Mouse (Mus musculus) gastrocnemius, postnatal 4 days (tissue): Measurements from ENCODE around the gene H1f0. TPM values are rescaled to one million over a fixed set of nuclear protein-coding genes. Genes with fewer than 3 reads are reported as not detected.

ENCODE experiments used
- DNase-seq, 2 experiments: peaks; one replicate each; pipeline ENCODE4 v3.0.0; 2021 to 2022; ENCODE audit warnings: low spot score in 2 of 2, mixed read lengths in 2 of 2
- long read RNA-seq, 2 experiments: library from polyadenylated mRNA; stranded (forward); transcript quantifications; one replicate each; pipeline ENCODE4 v2.0.0; 2021
- total RNA-seq, 2 experiments: library from RNA; stranded (reverse); gene quantifications; 2 replicates each; pipeline ENCODE4 v1.2.3; 2021

Gene H1f0
- total RNA-seq = 100 to 1,000 TPM; 212 to 246 TPM
- long read RNA-seq, experiment 1, transcript H1f0-201 (1 exons, 2,055 nt) = major isoform, 277 of 277 reads
- long read RNA-seq, experiment 1, partial matches to known transcripts = 0 of 277 reads
- long read RNA-seq, experiment 1, other reads (novel, unspliced or antisense) = 0 of 277 reads
- long read RNA-seq, experiment 2, transcript H1f0-201 (1 exons, 2,055 nt) = major isoform, 412 of 412 reads
- long read RNA-seq, experiment 2, partial matches to known transcripts = 0 of 412 reads
- long read RNA-seq, experiment 2, other reads (novel, unspliced or antisense) = 0 of 412 reads

DNA sequence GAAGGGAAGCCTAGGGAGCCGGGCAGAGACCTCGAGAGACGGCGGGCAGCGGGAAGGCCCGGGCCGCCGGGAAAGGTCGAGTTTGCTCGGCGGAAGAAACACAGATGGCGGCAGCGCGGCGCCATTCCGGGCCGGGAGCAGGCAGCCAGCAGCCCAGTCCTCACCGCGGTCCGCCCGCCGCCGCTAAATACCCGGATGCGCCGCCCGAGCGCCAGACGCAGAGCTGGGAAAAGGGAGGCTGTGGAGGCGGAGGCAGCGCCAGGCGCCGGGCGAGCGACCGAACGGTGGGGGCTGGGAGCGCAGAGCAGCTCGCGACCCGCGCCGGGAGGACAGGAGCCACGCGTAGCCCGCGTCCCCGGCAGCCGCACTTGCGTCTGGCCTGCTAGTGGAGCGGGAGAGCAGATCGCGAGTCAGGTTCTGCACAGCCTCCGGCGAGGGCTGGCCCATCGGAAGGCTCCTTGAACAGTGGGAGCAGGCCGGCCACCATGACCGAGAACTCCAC lies at the start of gene H1f0:
H1f0 (plus strand) TSS at position 214 of the 502 bp plus-strand sequence.
- peak; percentile 96 to 97 for DNase-seq

DNA sequence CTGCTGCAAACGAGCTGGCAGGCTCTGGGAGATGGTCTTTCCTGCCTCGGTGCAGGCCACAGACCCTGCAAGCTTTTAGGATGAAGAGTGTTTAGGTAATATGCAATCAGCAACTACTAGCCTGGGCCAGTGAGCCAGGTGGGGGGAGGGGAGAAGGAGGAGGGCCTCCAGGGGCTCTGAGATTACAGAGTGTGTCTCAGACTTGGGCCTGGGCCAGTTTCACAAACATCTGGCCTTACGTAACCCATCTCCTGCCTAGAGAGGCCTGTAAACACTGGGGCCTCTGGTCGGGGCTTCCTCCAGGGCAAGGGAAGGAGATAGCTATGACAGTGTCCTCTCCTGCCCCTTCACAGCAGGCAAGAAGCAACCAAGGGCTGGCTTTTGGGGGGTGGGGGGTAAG lies 49.4 kb upstream of the H1f0 start:
- peak; percentile 78 to 92 for DNase-seq

DNA sequence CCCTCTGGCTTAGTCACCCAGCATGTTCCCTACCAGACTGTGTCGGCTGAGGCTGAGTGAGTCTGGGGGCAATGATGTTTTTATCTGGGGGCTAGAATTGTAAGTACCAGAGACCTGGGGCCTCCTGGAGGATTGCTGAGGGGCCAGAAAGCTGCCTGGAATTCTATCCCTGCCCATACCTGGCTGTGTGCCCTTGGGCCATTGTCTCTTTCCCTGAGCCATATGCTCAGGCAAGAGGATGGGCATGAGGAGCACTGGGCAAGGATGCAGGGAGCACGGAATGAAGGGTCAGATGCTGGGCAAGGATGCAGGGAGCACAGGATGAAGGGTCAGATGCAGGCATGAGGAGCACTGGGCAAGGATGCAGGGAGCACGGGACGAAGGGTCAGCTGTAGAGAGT lies 48.2 kb upstream of the H1f0 start:
- DNase-seq = no peak

- peak; percentile 87 to 91 for DNase-seq
Observed at GRCm38 (mm10) chr15:78982658-78983435, 45.4 kb upstream of the H1f0 start.

GRCm38 (mm10) chr15:78983436-78984285 lies 44.6 kb upstream of the H1f0 start:
- peak in 1 of 2 experiments; percentile 75 for DNase-seq

GRCm38 (mm10) chr15:78984286-78984778 lies 43.9 kb upstream of the H1f0 start:
- no peak for DNase-seq

DNA sequence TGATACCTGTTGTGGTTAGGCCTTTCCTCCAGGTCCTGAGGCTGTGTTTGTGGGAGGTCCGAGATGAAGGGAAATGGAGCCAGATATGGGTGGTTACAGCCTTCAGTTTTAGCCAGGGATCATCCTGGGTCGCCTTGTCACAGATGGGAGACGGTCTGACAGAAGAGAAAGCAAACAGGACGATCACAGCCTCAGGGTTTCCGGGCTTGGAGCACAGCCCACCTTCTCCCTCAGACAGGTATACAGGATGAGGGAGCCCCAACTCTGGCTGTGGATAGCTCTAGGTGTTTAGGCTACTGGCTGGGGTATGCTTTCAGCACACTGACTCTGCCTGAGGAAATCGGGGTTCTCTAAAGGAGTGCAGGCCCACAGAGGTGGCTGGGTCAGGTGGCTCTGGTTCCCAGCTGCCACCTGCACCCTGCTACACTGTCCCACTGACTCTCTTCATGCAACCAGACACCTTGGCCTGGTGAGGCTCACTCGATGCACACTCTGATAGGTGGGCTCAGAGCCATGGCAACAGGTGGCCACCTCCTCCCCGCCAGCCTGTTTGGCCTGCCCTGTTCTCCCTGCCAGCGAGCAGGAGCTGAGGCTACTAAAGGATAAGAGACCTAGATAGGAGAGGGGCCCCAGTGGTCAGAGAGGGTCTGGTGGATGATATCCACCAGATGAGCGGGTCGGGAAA lies 41.6 kb upstream of the H1f0 start:
- DNase-seq = no peak

DNA sequence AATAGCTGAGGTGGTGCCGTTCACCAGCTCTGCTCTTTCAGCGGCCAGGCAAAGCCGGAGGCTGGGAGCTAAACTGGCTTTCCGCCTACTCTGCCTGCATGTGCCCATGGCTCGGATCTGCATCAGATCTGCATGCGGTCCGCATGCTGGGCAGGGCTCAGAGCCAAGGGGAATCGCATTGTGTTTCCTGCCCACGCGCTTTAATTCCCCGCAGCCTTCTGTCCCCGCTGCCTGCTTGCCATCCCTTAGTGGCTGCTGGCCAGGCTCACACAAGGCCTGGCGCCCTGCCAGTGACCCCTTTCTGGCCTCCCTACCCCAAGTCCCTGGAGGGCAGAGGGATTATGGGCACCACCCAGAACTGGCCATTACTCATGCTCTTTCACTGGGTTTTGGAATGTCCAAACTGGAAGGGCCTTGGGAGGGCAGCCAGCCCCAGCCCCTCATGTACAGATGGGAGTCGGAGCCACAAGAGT lies 39.7 kb upstream of the H1f0 start:
- DNase-seq = peak; percentile 59 to 65

DNA sequence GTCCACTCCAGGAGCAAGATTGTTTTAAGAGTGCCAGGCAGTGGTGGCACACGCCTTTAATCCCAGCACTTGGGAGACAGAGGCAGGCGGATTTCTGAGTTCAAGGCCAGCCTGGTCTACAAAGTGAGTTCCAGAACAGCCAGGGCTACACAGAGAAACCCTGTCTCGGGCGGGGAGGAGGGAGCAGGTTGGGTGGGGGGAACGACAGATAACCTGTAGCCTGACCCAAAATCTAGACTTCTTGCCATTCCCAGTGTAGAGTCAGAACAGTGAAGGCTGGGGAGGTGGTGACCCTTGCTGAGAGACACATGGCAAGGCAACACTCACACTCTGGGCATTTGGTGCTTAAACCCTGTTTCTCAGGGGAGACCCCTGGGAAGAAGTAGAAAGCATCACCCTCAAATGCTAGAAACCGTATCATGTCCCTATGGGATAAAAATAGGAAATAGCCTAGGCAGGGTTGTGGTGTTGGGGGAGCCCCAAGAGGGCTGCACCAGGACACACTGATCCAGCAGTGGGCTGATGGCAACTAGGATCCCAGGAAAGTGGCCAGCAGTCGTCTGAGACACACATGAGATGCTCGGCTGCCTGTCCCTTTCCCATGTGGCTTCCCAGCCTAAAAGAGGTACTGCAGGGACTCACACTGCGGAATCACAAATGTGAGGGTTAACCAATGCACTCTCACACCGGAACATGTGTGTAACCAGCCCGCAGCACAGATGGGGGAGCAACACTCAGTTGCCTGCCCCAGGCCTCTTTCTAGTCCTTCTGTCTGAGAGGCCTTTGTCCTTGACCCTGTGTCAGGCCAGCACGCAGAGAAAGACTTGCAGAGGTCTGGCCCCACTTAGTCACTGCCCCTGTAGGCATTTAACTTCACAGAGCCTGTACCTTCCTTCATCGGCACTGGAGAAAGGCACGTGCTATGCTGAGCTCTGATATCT lies 38.8 kb upstream of the H1f0 start:
- DNase-seq = no peak

DNA sequence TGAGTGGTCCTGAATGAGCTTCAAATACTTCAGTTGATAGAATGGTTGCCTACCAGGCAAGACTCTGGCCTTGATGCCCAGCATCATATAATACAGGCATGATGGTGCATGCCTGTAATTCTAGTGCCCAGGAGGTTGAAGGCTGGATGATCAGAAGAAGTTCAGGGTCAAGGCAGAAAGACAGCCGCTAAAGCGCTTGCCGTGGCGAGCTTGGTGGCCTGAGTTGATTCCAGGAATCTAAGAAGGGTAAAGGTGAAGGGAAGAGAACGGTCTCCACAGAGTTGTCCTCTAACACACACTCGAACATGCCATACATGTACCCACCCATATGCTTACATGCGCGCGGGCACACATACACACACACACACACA lies 38.2 kb upstream of the H1f0 start:
- no peak for DNase-seq

- no peak for DNase-seq
Observed at GRCm38 (mm10) chr15:78990970-78991525, 37.2 kb upstream of the H1f0 start.

DNA sequence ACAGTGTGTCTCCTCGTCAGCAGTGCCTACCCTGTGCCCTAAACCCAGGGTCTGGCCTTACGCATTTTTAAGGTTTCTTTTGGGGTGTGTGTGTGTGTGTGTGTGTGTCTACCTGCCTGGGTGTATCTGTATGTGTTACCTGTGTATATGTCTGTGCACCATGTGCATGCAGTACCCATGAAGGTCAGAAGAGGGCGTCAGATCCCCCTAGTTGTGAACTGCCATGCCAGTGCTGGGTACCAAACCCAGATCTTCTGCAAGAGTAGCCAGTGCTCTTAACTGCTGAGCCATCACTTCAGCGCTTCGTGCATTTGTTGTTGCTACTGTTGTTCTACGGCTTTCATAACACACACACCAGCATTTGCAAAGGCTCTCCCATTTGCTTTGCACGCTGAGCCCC lies 36.0 kb upstream of the H1f0 start:
- DNase-seq = no peak

DNA sequence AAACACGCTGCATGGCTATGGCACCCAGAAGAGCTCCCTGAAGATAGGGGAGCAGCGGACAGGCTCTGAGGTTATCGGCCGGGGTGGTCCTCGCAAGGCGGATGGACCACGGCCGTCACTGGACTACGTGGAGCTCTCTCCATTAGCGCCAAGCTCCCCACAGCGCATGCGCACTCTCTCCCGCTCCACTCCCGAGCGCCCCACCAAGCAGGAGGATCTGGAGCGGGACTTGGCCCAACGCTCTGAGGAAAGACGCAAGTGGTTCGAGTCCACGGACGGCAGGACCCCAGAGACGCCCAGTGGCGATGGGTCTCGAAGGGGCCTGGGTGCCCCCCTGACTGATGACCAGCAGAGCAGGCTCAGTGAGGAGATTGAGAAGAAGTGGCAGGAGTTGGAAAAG lies 35.3 kb upstream of the H1f0 start:
- no peak for DNase-seq

- DNase-seq = no peak
Observed at GRCm38 (mm10) chr15:78995916-78996315, 32.3 kb upstream of the H1f0 start.

GRCm38 (mm10) chr15:78996663-78997062 lies 31.6 kb upstream of the H1f0 start:
- no peak for DNase-seq

DNA sequence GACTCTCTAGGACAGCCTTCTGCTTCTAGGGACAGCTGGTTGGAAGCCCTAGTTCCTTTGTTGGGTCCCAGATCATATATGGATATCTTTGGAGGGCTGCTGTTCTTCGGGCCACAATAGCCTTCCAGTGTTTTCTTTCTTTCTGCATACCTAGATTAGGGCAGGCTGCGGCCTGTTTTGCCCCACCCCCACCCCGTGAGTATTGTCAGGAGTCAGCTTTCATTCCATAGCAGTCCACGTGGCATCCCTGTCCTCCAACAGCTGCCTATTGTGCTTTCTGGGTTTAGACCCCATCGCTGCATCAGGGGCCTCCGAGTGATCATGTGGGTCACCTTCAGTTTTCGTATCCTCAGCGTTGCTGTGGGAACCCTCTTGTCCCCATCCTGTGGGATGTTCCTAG lies 29.9 kb upstream of the H1f0 start:
- no peak for DNase-seq

DNA sequence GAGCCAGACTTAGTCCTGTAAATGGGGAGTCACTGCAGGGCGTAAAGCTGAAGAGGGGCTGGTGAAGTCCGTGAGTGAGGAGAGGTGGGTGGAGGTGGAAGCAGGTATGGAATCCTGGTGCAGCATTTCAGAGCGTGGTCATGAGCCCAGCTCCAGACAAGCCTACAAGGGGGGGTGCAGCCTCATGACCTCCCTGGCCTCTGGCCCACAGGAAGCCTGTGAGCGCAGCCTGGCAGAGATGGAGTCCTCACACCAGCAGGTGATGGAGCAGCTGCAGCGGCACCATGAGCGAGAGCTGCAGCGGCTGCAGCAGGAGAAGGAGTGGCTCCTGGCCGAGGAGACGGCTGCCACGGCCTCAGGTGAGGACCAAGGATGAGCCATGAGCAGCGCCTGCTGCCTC lies 28.7 kb upstream of the H1f0 start:
- no peak for DNase-seq

GRCm38 (mm10) chr15:79000357-79000791 lies 27.9 kb upstream of the H1f0 start:
- DNase-seq = no peak

- DNase-seq = no peak
Observed at GRCm38 (mm10) chr15:79001559-79001958, 26.7 kb upstream of the H1f0 start.
